Mouse (Mus musculus) brain, embryonic 14.5 days (tissue): ENCODE results near the gene Sept9.

ENCODE experiments used
- CTCF ChIP-seq: fragments of 200-500 bp; IDR thresholded peaks from 2 replicates; pipeline ENCODE4 v1.5.1; 2012; ENCODE audit warnings: inconsistent platforms, mild to moderate bottlenecking, moderate library complexity, borderline replicate concordance; ENCODE audit not compliant: insufficient read depth, insufficient read length; ENCODE audit errors: extremely low read depth
- POLR2A ChIP-seq: fragments of 200-500 bp; IDR thresholded peaks from 2 replicates; pipeline ENCODE4 v1.6.1; 2012; ENCODE audit warnings: mild to moderate bottlenecking, inconsistent platforms, borderline replicate concordance; ENCODE audit not compliant: poor library complexity, insufficient read depth, insufficient read length, severe bottlenecking; ENCODE audit errors: extremely low read depth

GRCm38 (mm10) chr11:117265270-117265980, 66.0 kb downstream of the Sept9 start:
- TF ChIP-seq CTCF (no peak), POLR2A (no peak)
